Mouse (Mus musculus) stomach, postnatal 0 days (tissue): ENCODE measurements around the gene Myo3b.

Experiments used
- CTCF ChIP-seq: IDR thresholded peaks from 2 replicates; pipeline ENCODE4 v1.5.1; 2016; ENCODE audit warnings: antibody characterized with exemption, low read depth, mild to moderate bottlenecking, moderate library complexity
- EP300 ChIP-seq: optimal IDR thresholded peaks from 2 replicates; pipeline ENCODE3; 2016; ENCODE audit warnings: antibody characterized with exemption

- TF ChIP-seq CTCF (no peak), EP300 (no peak)
Observed at GRCm38 (mm10) chr2:70128590-70128989, 89.7 kb downstream of the Myo3b start.
